Mouse (Mus musculus): Measurements from ENCODE around the gene Prss22.

- no peak for TF ChIP-seq CTCF (IDR thresholded peaks at IDR 0.05; ENCODE audit: low read depth, low read length)
- no peak for TF ChIP-seq POLR2A (IDR thresholded peaks at IDR 0.05; ENCODE audit: borderline replicate concordance, low read depth, low read length)
Measured at GRCm38 (mm10) chr17:24006930-24007329, 9.0 kb upstream of the Prss22 start.
